Mouse (Mus musculus) layer of hippocampus, adult 8-10 months (tissue): Measurements from ENCODE around the gene Eif5a. TPM values are rescaled to one million over a fixed set of nuclear protein-coding genes. Genes with fewer than 3 reads are reported as not detected.
"Not testable (repeated sequence)": the region's sequence is repeated elsewhere in the genome, so short reads cannot be mapped to it uniquely, and the experiment has no call there.

ENCODE experiments used
- DNase-seq, 2 experiments: peaks; one replicate each; pipeline ENCODE4 v3.0.0; 2022; ENCODE audit warnings: low spot score in 2 of 2
- total RNA-seq, 4 experiments: library from RNA; stranded (reverse); gene quantifications; 2 replicates each; pipeline ENCODE4 v1.2.4; 2022

The Eif5a gene
- total RNA-seq: 100 to 1,000 TPM; 395 to 425 (median 420) TPM

DNA sequence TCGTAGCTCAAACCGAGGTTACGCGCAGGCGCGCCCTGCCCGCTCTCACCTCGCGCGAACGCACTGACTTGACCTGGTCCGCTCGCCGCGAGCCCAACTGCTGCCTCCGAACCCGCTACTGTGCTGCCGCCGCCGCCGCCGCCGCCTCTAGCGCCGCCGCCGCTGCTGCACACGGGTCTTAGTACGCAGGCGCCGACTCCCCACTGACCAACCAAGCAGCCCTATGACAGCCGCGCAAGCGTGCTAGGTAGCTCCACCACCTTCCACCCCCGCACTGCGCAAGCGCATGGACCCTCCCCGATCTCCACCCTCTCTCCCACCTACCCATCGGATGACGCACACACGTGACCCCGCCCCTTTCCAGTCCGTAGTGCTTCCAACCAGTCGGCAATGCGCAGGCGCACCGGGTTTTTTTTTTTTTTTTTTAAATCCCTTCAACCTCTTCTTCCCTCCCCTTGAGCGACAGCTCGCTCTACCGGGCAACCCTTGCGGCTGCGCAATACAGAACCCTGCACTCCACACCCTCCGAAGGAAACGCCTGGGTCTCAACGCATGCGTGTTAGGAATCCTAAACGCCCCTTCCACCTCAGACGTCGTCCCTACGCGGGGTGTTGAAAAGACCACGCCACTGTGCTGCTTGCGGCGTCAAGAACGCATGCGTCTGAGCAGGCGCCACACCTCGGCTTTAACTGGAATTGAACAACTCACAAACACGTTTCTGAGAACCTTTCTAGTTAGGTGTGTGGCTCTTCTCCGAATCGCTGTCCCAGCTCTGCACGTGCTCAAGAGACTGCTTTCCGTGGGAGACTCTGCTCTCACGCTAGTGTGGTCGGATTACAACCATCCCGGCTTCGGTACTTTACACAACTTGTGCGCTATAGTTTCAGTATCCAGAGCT is at the start of gene Eif5a:
TSS of gene Eif5a (minus strand) at position 845 of the 898 bp plus-strand sequence.
- DNase-seq: peak; percentile 100

GRCm38 (mm10) chr11:69970775-69971174 is 49.0 kb upstream of the Eif5a start:
- no peak for DNase-seq

GRCm38 (mm10) chr11:69970222-69970621 is 48.5 kb upstream of the Eif5a start:
- DNase-seq: no peak

DNA sequence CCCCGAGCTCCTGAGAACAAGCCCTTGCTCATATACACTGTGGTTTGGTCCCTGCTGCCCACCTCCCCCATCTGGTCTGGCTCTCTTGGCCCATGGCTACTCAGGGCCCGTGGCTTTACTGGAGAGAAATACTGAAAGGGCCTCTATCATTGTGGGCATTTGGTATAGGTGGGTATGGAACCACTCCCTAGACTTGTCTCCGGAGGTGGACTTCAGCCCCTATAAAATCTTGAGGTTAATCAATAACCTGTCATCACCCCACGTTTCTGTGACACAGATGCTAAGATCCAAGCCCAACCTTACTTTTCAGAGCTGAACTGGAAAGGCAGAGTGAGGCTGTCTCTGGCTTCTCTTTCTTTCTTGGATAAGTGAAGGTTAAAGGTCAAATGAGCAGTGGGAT is 47.0 kb upstream of the Eif5a start:
- no peak for DNase-seq

DNA sequence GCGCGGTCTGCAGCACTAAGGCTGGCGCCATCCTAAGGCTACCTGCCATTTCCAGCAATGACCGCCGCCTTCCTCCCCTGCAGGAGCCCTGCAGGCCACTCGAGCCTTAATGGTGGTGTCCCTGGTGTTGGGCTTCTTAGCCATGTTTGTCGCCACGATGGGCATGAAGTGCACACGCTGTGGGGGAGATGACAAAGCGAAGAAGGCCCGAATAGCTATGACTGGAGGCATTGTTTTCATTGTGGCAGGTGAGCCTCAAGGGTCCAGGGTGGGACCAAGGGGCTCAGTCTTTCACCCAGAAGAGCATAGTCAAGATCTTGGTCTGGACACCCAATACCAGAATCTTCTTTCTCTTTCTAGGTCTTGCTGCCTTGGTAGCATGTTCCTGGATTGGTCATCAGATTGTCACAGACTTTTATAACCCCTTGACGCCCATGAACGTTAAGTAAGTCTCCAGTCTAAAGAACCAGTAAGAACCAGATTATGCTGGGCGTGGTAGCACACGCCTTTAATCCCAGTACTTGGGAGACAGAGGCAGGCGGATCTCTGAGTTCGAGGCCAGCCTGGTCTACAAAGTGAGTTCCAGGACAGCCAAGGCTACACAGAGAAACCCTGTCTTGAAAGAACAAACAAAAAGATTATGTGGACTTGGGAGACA is 45.2 kb upstream of the Eif5a start:
- DNase-seq: no peak

DNA sequence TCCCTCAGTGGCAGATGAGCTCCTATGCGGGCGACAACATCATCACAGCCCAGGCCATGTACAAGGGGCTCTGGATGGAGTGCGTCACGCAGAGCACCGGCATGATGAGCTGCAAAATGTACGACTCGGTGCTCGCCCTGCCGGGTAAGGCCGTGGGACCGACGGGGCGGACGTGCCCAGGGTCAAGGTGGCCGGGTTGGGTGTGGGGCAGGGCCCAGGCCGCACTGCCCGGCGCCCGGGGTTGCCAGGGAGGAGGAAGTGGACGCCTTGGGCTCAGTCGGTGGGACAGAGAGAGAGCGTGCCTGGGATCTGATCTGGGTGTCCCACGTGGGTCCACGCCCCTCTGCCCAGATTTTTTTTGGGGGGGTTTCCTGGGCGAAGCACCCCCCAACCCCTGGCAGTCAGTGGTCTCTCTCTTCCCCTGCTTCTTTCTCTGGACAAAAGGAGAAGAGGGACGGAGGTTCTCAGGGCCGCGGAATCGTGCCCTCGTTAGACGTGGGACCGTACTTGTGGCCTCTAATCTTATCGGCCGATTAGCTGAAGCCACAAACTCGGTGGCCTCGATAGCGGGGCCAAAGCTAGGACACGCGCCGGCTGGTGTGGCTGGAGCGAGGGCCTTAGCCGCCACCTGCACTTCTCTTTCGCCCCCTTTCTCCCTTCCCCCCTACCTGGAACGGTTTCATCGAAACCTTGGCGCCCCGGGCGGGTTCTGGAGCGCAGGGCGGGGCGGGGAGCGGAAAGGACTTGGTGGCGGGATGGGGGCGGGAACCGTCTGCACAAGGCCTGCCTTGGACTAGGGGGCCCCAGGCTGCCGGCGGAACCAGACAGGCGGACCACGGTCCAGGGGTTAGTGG is 44.5 kb upstream of the Eif5a start:
- DNase-seq: no peak

DNA sequence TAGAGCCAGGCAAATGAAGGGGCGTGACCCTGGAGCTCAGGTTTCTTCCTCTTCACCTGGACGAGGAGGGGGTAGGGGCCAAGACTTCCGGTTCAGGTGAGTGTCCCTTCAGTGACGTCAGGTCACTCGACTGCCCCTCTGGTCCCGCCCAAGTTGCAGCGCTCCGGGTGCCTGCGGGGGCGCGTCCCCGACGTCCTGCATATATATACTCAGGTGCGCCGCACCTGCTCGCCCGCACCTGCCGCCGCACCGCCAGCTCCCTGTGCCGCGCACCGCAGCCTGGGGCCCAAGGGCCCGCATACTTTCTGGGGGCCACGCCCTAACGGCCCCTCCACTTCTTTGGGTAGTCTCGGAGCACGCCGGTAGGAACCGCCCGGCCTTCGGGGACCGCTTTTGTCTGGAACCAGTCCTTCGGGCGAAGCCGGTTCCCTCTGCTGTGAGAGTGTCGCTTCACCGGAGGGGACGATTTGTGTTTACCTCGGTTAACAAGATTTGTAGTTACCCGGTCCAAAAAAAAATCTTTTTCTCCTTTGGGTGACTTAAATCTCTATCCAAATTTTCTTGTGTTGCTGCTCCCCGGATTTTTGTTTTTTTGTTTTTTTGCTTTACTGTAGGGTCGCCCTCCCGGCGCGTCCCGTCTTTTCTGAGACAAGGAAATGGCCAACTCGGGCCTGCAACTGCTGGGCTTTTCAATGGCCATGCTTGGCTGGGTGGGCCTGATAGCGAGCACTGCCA is 43.7 kb upstream of the Eif5a start:
- no peak for DNase-seq

DNA sequence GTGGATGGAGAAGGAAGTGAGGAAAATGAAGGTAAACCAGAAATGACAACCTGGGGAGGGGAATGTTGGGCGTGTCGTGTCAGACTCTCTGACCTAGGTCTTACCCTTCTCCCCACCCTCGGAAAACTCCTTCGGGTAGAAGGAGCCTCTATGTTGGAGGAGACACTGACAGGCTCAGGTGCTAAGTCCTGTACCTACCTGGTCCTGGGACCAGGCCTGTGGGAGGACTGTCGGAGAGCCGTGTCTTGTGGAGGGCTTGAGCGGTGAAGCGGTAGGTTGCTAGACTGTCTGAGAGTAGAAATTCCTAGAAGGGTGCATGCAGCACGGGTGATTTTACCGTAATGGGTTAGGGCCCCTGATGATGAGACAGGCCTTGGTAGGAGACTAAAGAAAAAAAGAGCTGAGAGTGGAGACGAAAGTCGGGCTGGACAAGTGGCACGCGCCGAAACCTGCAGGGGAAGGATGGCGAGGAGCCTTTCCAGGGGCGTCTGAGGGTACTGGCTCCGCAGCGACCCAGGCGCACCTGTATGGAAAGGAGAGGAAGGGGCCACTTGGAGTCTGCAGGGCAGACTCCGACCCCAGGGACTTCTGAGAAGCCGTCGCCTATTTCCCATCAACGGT is 43.0 kb upstream of the Eif5a start, which contains the start of gene Cldn7:
TSS of gene Cldn7 (plus strand) at position 130 of the 621 bp plus-strand sequence.
- no peak for DNase-seq

- no peak for DNase-seq
Observed at GRCm38 (mm10) chr11:69961841-69962240, 40.1 kb upstream of the Eif5a start.

DNA sequence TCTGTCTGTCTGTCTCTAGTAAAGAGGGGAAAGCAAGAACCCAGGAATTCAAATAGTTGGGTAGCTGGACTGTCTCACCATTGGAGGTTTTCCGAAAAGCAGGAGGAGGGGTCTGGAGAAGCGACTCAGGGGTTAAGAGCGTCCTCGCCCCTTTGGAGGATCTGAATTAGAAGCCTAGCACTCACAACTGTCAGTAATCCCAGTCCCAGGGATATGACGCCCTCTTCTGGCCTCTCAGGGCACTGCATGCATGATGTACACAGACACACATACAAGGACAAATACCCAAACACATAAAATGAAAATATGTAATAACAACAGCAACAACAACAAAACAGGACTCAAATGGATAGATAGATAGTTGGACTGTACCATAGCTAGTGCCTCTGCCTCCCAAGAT is 38.9 kb upstream of the Eif5a start:
- DNase-seq: no peak

GRCm38 (mm10) chr11:69956218-69956617 is 34.5 kb upstream of the Eif5a start:
- DNase-seq: no peak

DNA sequence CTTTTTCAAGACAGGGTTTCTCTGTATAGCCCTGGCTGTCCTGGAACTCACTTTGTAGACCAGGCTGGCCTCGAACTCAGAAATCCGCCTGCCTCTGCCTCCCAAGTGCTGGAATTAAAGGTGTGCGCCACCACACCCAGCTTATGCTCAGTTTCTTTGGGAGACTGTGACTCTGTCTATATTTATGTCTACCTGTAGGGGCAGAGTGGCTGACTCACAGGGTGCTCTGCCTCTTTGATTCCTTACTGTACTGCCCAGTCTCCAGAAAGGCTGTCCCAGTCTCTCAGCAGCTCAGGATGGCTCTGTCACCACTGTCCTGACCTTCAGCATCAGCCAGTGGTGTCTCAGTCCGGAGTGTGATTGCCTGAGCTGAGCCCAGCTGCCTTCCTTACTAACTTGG is 33.9 kb upstream of the Eif5a start:
- DNase-seq: not testable (repeated sequence)

GRCm38 (mm10) chr11:69953267-69953915 is 31.6 kb upstream of the Eif5a start:
- no peak for DNase-seq

DNA sequence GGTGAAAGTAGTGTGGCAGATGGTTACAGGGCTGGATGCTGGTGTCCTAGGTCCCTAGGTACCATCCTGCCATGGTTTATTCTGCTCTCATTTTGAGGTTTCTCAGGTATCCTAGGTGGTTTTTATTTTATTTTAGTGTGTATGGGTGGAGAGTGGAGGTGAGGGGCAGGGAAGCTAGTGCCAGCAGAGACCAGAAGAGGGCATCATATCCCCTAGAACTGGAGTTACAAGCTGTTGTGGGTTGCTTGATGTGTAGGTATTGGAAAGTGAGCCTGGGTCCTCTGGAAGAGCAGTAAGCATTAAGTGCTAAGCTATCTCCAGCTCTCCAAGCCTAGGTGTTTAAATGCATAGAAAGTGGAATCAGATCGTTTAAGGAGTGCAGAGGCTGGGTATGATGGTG is 30.5 kb upstream of the Eif5a start:
- no peak for DNase-seq

GRCm38 (mm10) chr11:69950807-69951459 is 29.2 kb upstream of the Eif5a start:
- no peak for DNase-seq

DNA sequence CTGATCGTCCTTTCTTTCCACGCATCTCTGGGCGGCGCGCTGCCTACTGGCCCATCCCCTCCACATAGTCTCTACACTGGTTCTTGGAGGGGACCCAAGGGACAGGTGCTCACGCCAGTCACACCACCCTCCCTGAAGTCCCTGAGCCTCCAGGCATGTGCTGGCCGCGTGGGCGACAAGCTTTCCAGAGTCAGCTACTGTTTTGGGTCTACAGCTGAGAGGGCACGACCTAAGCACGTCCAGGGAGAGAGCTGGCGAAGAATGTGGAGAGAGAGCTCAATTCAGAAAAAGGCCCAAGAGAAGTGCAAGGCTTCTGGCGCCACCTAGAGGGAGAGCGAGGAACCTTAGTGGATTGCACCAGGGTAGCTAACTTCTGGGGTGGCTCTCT is 27.0 kb upstream of the Eif5a start:
- DNase-seq: peak; percentile 42 to 76

DNA sequence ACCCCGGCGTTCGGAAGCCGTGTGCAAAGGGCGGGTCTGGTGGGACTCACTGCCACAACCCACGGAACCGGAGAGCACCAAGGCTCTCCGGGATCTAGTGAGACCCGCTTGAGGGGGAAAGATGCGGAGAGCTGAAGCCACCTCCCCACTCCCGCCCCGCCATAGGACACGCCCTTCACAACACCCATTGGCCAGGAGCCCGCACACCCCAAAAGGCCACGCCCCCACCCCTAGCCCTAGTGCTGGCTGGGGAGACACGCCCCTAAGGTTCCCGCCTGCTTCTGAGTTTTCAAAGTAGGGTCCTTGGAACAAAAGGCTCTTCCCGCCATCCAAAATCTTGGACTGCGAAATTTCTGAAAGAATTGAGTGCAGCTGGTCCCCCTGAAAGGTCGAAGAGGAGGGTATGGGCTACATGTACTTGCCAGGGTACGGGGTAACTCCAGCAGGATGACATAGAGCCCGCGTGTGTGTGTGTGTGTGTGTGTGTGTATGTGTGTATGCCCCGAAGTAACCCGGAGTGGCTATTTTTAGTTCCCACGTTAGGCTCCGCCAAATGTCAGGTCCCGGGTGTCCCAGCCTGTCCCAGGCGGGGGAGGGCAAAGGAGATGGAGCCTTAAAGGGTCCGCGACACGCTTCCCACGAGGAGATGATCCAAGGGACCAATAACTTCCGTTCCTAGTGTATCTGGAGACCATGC is 26.5 kb upstream of the Eif5a start, which contains the start of gene Slc2a4:
TSS of gene Slc2a4 (minus strand) at position 123 of the 697 bp plus-strand sequence.
- DNase-seq: peak; percentile 30 to 33

GRCm38 (mm10) chr11:69947337-69948065 is 25.7 kb upstream of the Eif5a start:
- no peak for DNase-seq
